Mouse (Mus musculus) forebrain, embryonic 13.5 days (tissue): ENCODE data around the gene Zfyve19. TPM values are rescaled to one million over a fixed set of nuclear protein-coding genes. Genes with fewer than 3 reads are reported as not detected.

Source experiments
- ATAC-seq: fragments of 200-750 bp; cut with Nextera tagmentation; 2 replicates; pipeline ENCODE4 v1.8.0; 2017
- H3K27ac ChIP-seq: fragments of 300-500 bp; sonication (generic); 2 replicates; pipeline ENCODE4 v1.5.1; 2015; ENCODE audit warnings: inconsistent platforms, mild to moderate bottlenecking, moderate library complexity
- H3K27me3 ChIP-seq: fragments of 300-500 bp; sonication (generic); 2 replicates; pipeline ENCODE4 v1.6.1; 2015; ENCODE audit warnings: mild to moderate bottlenecking, inconsistent platforms
- H3K36me3 ChIP-seq: fragments of 300-500 bp; sonication (generic); 2 replicates; pipeline ENCODE4 v1.6.1; 2015; ENCODE audit warnings: mild to moderate bottlenecking, inconsistent platforms; ENCODE audit not compliant: poor library complexity, severe bottlenecking
- H3K4me1 ChIP-seq: fragments of 300-500 bp; sonication (generic); 2 replicates; pipeline ENCODE4 v1.6.1; 2015; ENCODE audit warnings: inconsistent platforms
- H3K4me2 ChIP-seq: fragments of 300-500 bp; sonication (generic); 2 replicates; pipeline ENCODE4 v1.6.1; 2015; ENCODE audit warnings: inconsistent platforms, mild to moderate bottlenecking, moderate library complexity
- H3K4me3 ChIP-seq: fragments of 300-500 bp; sonication (generic); 2 replicates; pipeline ENCODE4 v1.5.1; 2015; ENCODE audit warnings: mild to moderate bottlenecking, inconsistent platforms
- H3K9ac ChIP-seq: fragments of 300-500 bp; sonication (generic); 2 replicates; pipeline ENCODE4 v1.6.1; 2015; ENCODE audit warnings: mild to moderate bottlenecking, inconsistent platforms
- H3K9me3 ChIP-seq: fragments of 300-500 bp; sonication (generic); replicated peaks from 2 replicates; pipeline ENCODE4 v1.6.1; 2016; ENCODE audit warnings: inconsistent platforms
- WGBS: fragments of 180-500 bp; shearing (Covaris S2); methylation state at CpG from one replicate; pipeline ENCODE4 v1.1.7; 2015; 5-methylcytosine and 5-hydroxymethylcytosine counted together
- polyA plus RNA-seq: library from polyadenylated mRNA; unstranded; fragments of >200 nt; fragmentation: Nextera tagmentation; extraction: Ambion mirVana; gene quantifications from 2 replicates; pipeline ENCODE4 v1.2.1, GENCODE M21; 2015

The Zfyve19 gene
- 49.3 and 53.9 TPM in 2 replicates for polyA plus RNA-seq

GRCm38 (mm10) chr2:119208344-119209175 is at the start of gene Zfyve19, which contains the start of gene Dnajc17:
TSS of gene Zfyve19 (plus strand) at chr2:119208617.
TSS of gene Dnajc17 (minus strand) at chr2:119208795.
- Histone ChIP-seq H3K27me3 (no peaks in the 10 kb centered on the region), H3K4me2 (peak within 1 kb of the TSS; percentile 74), H3K27ac (peak within 1 kb of the TSS; percentile 75), H3K9ac (peak within 1 kb of the TSS; percentile 82), H3K4me1 (peaks cover 22% of the 10 kb centered on the region), H3K9me3 (no peaks in the 10 kb centered on the region), H3K4me3 (peak within 1 kb of the TSS; percentile 70), H3K36me3 (peaks cover 33% of the 10 kb centered on the region)
- under 1% methylated on average over 51 of the region's 51 CpGs for WGBS
- peak; percentile 98 for ATAC-seq

GRCm38 (mm10) chr2:119161247-119161646 is 47.2 kb upstream of the Zfyve19 start:
- H3K4me2 ChIP-seq, result no peak overlapping the region
- peaks cover 5% of the 10 kb centered on the region for H3K4me1 ChIP-seq
- H3K27me3 ChIP-seq, result peaks cover 32% of the 10 kb centered on the region
- H3K9ac ChIP-seq, result 0 out of 2 replicates have a peak overlapping the region, but pooled peaks have one; percentile 5
- no peaks in the 10 kb centered on the region for H3K36me3 ChIP-seq
- no peaks in the 10 kb centered on the region for H3K9me3 ChIP-seq
- H3K4me3 ChIP-seq, result no peak overlapping the region
- WGBS, result 15% methylated on average over 2 of the region's 2 CpGs
- no peak for ATAC-seq
- no peak overlapping the region for H3K27ac ChIP-seq

GRCm38 (mm10) chr2:119163135-119163534 is 45.3 kb upstream of the Zfyve19 start:
- 75% methylated on average over 3 of the region's 3 CpGs for WGBS
- Histone ChIP-seq H3K27ac (no peak overlapping the region), H3K9me3 (no peaks in the 10 kb centered on the region), H3K27me3 (peaks cover 50% of the 10 kb centered on the region), H3K4me1 (peaks cover 16% of the 10 kb centered on the region), H3K4me3 (no peak overlapping the region), H3K4me2 (no peak overlapping the region), H3K36me3 (no peaks in the 10 kb centered on the region), H3K9ac (no peak overlapping the region)
- no peak for ATAC-seq

- H3K4me1 ChIP-seq, result peaks cover 16% of the 10 kb centered on the region
- no peak overlapping the region for H3K4me2 ChIP-seq
- no peak overlapping the region for H3K9ac ChIP-seq
- no peaks in the 10 kb centered on the region for H3K36me3 ChIP-seq
- H3K27me3 ChIP-seq, result peaks cover 55% of the 10 kb centered on the region
- H3K9me3 ChIP-seq, result no peaks in the 10 kb centered on the region
- no peak overlapping the region for H3K4me3 ChIP-seq
- no peak for ATAC-seq
- H3K27ac ChIP-seq, result no peak overlapping the region
- WGBS, result 92% methylated on average over 4 of the region's 4 CpGs
Measured at GRCm38 (mm10) chr2:119163999-119164398, 44.4 kb upstream of the Zfyve19 start.

GRCm38 (mm10) chr2:119165401-119165800 is 43.0 kb upstream of the Zfyve19 start:
- Histone ChIP-seq H3K9ac (no peak overlapping the region), H3K27me3 (peaks cover 63% of the 10 kb centered on the region)

GRCm38 (mm10) chr2:119166901-119167865 is 41.2 kb upstream of the Zfyve19 start, which contains the start of gene Gchfr:
TSS of gene Gchfr (plus strand) at chr2:119167773.
- ATAC-seq, result peak; percentile 78
- H3K27ac ChIP-seq, result no peak within 1 kb of the TSS
- peak within 1 kb of the TSS; percentile 57 for H3K9ac ChIP-seq
- peaks cover 19% of the 10 kb centered on the region for H3K4me1 ChIP-seq
- peak within 1 kb of the TSS; percentile 50 for H3K4me3 ChIP-seq
- H3K4me2 ChIP-seq, result peak within 1 kb of the TSS; percentile 97
- no peaks in the 10 kb centered on the region for H3K9me3 ChIP-seq
- peaks cover 60% of the 10 kb centered on the region for H3K27me3 ChIP-seq
- no peaks in the 10 kb centered on the region; the same call in 1 of the 2 replicates for H3K36me3 ChIP-seq
- WGBS, result under 1% methylated on average over 60 of the region's 60 CpGs

More at GRCm38 (mm10) chr2:119165401-119165800, 43.0 kb upstream of the Zfyve19 start:
- ATAC-seq, result no peak
- no peaks in the 10 kb centered on the region for H3K36me3 ChIP-seq
- no peak overlapping the region for H3K4me3 ChIP-seq
- peaks cover 16% of the 10 kb centered on the region for H3K4me1 ChIP-seq
- H3K9me3 ChIP-seq, result no peaks in the 10 kb centered on the region
- no peak overlapping the region for H3K4me2 ChIP-seq
- no peak overlapping the region for H3K27ac ChIP-seq

- H3K4me1 ChIP-seq, result peaks cover 25% of the 10 kb centered on the region
- peaks cover 58% of the 10 kb centered on the region for H3K27me3 ChIP-seq
- no peak overlapping the region for H3K27ac ChIP-seq
- ATAC-seq, result no peak
- H3K4me2 ChIP-seq, result peak overlapping the region; percentile 97
- 2% methylated on average over 26 of the region's 26 CpGs for WGBS
- H3K4me3 ChIP-seq, result peak overlapping the region; percentile 50
- no peaks in the 10 kb centered on the region; the same call in 1 of the 2 replicates for H3K36me3 ChIP-seq
- H3K9ac ChIP-seq, result peak overlapping the region; percentile 57
- H3K9me3 ChIP-seq, result no peaks in the 10 kb centered on the region
Measured at GRCm38 (mm10) chr2:119167866-119168256, 40.6 kb upstream of the Zfyve19 start.

- no peak for ATAC-seq
- peaks cover 41% of the 10 kb centered on the region for H3K27me3 ChIP-seq
- H3K9me3 ChIP-seq, result no peaks in the 10 kb centered on the region
- no peak overlapping the region for H3K27ac ChIP-seq
- H3K4me3 ChIP-seq, result no peak overlapping the region
- no peak overlapping the region for H3K9ac ChIP-seq
- WGBS, result 85% methylated on average over 2 of the region's 2 CpGs
- no peaks in the 10 kb centered on the region; the same call in 1 of the 2 replicates for H3K36me3 ChIP-seq
- H3K4me2 ChIP-seq, result no peak overlapping the region
- peaks cover 42% of the 10 kb centered on the region for H3K4me1 ChIP-seq
Measured at GRCm38 (mm10) chr2:119170282-119170681, 38.1 kb upstream of the Zfyve19 start.

GRCm38 (mm10) chr2:119171574-119171973 is 36.8 kb upstream of the Zfyve19 start:
- peaks cover 41% of the 10 kb centered on the region for H3K4me1 ChIP-seq
- H3K27ac ChIP-seq, result no peak overlapping the region
- no peaks in the 10 kb centered on the region; the same call in 1 of the 2 replicates for H3K36me3 ChIP-seq
- peaks cover 28% of the 10 kb centered on the region for H3K27me3 ChIP-seq
- no peaks in the 10 kb centered on the region for H3K9me3 ChIP-seq
- H3K4me3 ChIP-seq, result no peak overlapping the region
- H3K9ac ChIP-seq, result no peak overlapping the region
- WGBS, result 80% methylated on average over 8 of the region's 8 CpGs
- ATAC-seq, result no peak
- H3K4me2 ChIP-seq, result no peak overlapping the region

GRCm38 (mm10) chr2:119172446-119172845 is 36.0 kb upstream of the Zfyve19 start:
- no peak overlapping the region for H3K4me3 ChIP-seq
- peaks cover 32% of the 10 kb centered on the region for H3K4me1 ChIP-seq
- no peaks in the 10 kb centered on the region for H3K9me3 ChIP-seq
- no peaks in the 10 kb centered on the region; the same call in 1 of the 2 replicates for H3K36me3 ChIP-seq
- H3K4me2 ChIP-seq, result peak overlapping the region; percentile 1; the same call in 1 of the 2 replicates
- H3K27me3 ChIP-seq, result peaks cover 19% of the 10 kb centered on the region
- no peak overlapping the region for H3K27ac ChIP-seq
- H3K9ac ChIP-seq, result 0 out of 2 replicates have a peak overlapping the region, but pooled peaks have one; percentile 9
- ATAC-seq, result no peak
- 90% methylated on average over 7 of the region's 7 CpGs for WGBS

GRCm38 (mm10) chr2:119172862-119173576 is 35.4 kb upstream of the Zfyve19 start:
- H3K9me3 ChIP-seq, result no peaks in the 10 kb centered on the region
- WGBS, result 26% methylated on average over 13 of the region's 13 CpGs
- peaks cover 27% of the 10 kb centered on the region for H3K4me1 ChIP-seq
- H3K4me2 ChIP-seq, result peak overlapping the region; percentile 1; the same call in 1 of the 2 replicates
- peaks cover 2% of the 10 kb centered on the region for H3K36me3 ChIP-seq
- peak overlapping the region; percentile 9 for H3K9ac ChIP-seq
- H3K27ac ChIP-seq, result no peak overlapping the region
- ATAC-seq, result peak; percentile 48; the same call in 1 of the 2 replicates
- H3K4me3 ChIP-seq, result no peak overlapping the region
- peaks cover 14% of the 10 kb centered on the region for H3K27me3 ChIP-seq
